Mouse (Mus musculus) testis, adult 2 months (tissue): Measurements from ENCODE around the gene Ivl. TPM values are rescaled to one million over a fixed set of nuclear protein-coding genes. Genes with fewer than 3 reads are reported as not detected.

Experiments used
- H3K27ac ChIP-seq: fragments of 200-500 bp; 2 replicates; pipeline ENCODE4 v1.5.1; 2012; ENCODE audit warnings: low read depth, low read length; ENCODE audit not compliant: control insufficient read depth, insufficient read depth
- H3K27me3 ChIP-seq: fragments of 200-500 bp; 2 replicates; pipeline ENCODE4 v1.6.1; 2012; ENCODE audit warnings: mild to moderate bottlenecking, low read length, moderate library complexity; ENCODE audit not compliant: control insufficient read depth, insufficient read depth
- H3K36me3 ChIP-seq: fragments of 200-500 bp; 2 replicates; pipeline ENCODE4 v1.6.1; 2012; ENCODE audit warnings: mild to moderate bottlenecking, low read length; ENCODE audit not compliant: control insufficient read depth, insufficient read depth
- H3K4me1 ChIP-seq: fragments of 200-500 bp; 2 replicates; pipeline ENCODE4 v1.6.1; 2012; ENCODE audit warnings: low read length; ENCODE audit not compliant: control insufficient read depth, insufficient read depth
- H3K4me3 ChIP-seq: fragments of 200-500 bp; 2 replicates; pipeline ENCODE4 v1.5.1; 2012; ENCODE audit warnings: low read depth, mild to moderate bottlenecking, low read length, moderate library complexity, mixed read lengths; ENCODE audit not compliant: control insufficient read depth
- CTCF ChIP-seq: fragments of 200-500 bp; IDR thresholded peaks from 2 replicates; pipeline ENCODE4 v1.5.1; 2012; ENCODE audit warnings: low read depth, mild to moderate bottlenecking, inconsistent platforms, low read length, moderate library complexity; ENCODE audit not compliant: control insufficient read depth, insufficient read depth, insufficient replicate concordance
- POLR2A ChIP-seq: fragments of 200-500 bp; IDR thresholded peaks from 2 replicates; pipeline ENCODE4 v1.6.1; 2012; ENCODE audit warnings: low read depth, mild to moderate bottlenecking, inconsistent platforms, low read length, moderate library complexity; ENCODE audit not compliant: control insufficient read depth
- polyA plus RNA-seq: library from polyadenylated mRNA; depleted of rRNA; stranded (reverse); fragments of >200 nt; gene quantifications from 2 replicates; pipeline ENCODE4 v1.2.3, GENCODE M21; 2012; rRNA removed

The Ivl gene
- polyA plus RNA-seq, 1 experiment, result 0.06 TPM

GRCm38 (mm10) chr3:92572514-92573155, 900 bp downstream of the Ivl start:
- Histone ChIP-seq H3K4me1 (no peaks in the 10 kb centered on the region), H3K27ac (no peak overlapping the region), H3K4me3 (no peak overlapping the region), H3K36me3 (no peaks in the 10 kb centered on the region), H3K27me3 (no peaks in the 10 kb centered on the region)
- TF ChIP-seq CTCF, result no peak
- TF ChIP-seq POLR2A, result no peak

- Histone ChIP-seq H3K4me3 (no peak overlapping the region), H3K36me3 (no peaks in the 10 kb centered on the region), H3K4me1 (no peaks in the 10 kb centered on the region), H3K27me3 (no peaks in the 10 kb centered on the region), H3K27ac (no peak overlapping the region)
- TF ChIP-seq POLR2A, result no peak
- TF ChIP-seq CTCF, result no peak
Measured at GRCm38 (mm10) chr3:92568752-92569151, 4.8 kb downstream of the Ivl start.

GRCm38 (mm10) chr3:92565418-92565817, 8.1 kb downstream of the Ivl start:
- H3K4me1 ChIP-seq, result no peaks in the 10 kb centered on the region
- no peak overlapping the region for H3K27ac ChIP-seq
- H3K27me3 ChIP-seq, result no peaks in the 10 kb centered on the region
- H3K4me3 ChIP-seq, result no peak overlapping the region
- no peak for TF ChIP-seq POLR2A
- TF ChIP-seq CTCF, result no peak
- H3K36me3 ChIP-seq, result no peaks in the 10 kb centered on the region

- Histone ChIP-seq H3K4me3 (no peak within 1 kb of the TSS), H3K36me3 (no peaks in the 10 kb centered on the region), H3K27me3 (no peaks in the 10 kb centered on the region), H3K4me1 (no peaks in the 10 kb centered on the region), H3K27ac (no peak within 1 kb of the TSS)
- TF ChIP-seq POLR2A, result no peak
- no peak for TF ChIP-seq CTCF
Measured at GRCm38 (mm10) chr3:92534411-92534810, 39.1 kb downstream of the Ivl start, which contains the start of gene 2310046K23Rik. TSS of gene 2310046K23Rik (minus strand) at chr3:92534511.

Other genes with a start within 250 kb of the Ivl start
- gene Sprr2d, start 234.6 kb downstream of the Ivl start, polyA plus RNA-seq, result not detected in 2 replicates
- gene Sprr2e, start 221.6 kb downstream of the Ivl start, polyA plus RNA-seq, result not detected in 2 replicates
- gene Sprr2f, start 208.5 kb downstream of the Ivl start, polyA plus RNA-seq, result not detected in 2 replicates
- gene Sprr2h, start 188.1 kb downstream of the Ivl start, polyA plus RNA-seq, result not detected in 2 replicates
- gene Sprr2i, start 165.7 kb downstream of the Ivl start, polyA plus RNA-seq, result not detected in 2 replicates
- gene Sprr2j-ps, start 155.7 kb downstream of the Ivl start, polyA plus RNA-seq, result not detected in 2 replicates
- 5.2 and 7.2 TPM in 2 replicates for gene Gm9774, start 144.3 kb downstream of the Ivl start, polyA plus RNA-seq
- gene Sprr2k, start 141.2 kb downstream of the Ivl start, polyA plus RNA-seq, result not detected in 2 replicates
- gene Sprr1b, start 134.9 kb downstream of the Ivl start, polyA plus RNA-seq, result not detected in 2 replicates
- not detected in 2 replicates for gene Sprr3, start 115.0 kb downstream of the Ivl start, polyA plus RNA-seq
- gene Sprr1a, start 87.8 kb downstream of the Ivl start, polyA plus RNA-seq, result 0.32 and 0.73 TPM in 2 replicates
- gene Sprr4, start 73.2 kb downstream of the Ivl start, polyA plus RNA-seq, result not detected in 2 replicates
- gene 2310046K23Rik, start 39.2 kb downstream of the Ivl start, polyA plus RNA-seq, result not detected in 2 replicates
- 4,177 and 4,558 TPM in 2 replicates for gene Smcp, start 15.3 kb upstream of the Ivl start, polyA plus RNA-seq
- 0.67 and 0.94 TPM in 2 replicates for gene 2210017I01Rik, start 33.8 kb upstream of the Ivl start, polyA plus RNA-seq
- gene Lce6a, start 47.9 kb upstream of the Ivl start, polyA plus RNA-seq, result 0.66 and 0.89 TPM in 2 replicates
- gene Lce1a1, start 74.6 kb upstream of the Ivl start, polyA plus RNA-seq, result not detected in 2 replicates
- gene Lce1b, start 83.2 kb upstream of the Ivl start, polyA plus RNA-seq, result not detected in 2 replicates
- gene Lce1a2, start 96.6 kb upstream of the Ivl start, polyA plus RNA-seq, result not detected in 2 replicates
- gene Lce1c, start 105.5 kb upstream of the Ivl start, polyA plus RNA-seq, result 0.42 and 0.85 TPM in 2 replicates
- gene Lce1d, start 113.5 kb upstream of the Ivl start, polyA plus RNA-seq, result not detected in 2 replicates
- not detected in 2 replicates for gene Lce1e, start 135.3 kb upstream of the Ivl start, polyA plus RNA-seq
- not detected in 2 replicates for gene Lce1f, start 146.6 kb upstream of the Ivl start, polyA plus RNA-seq
- not detected in 2 replicates for gene Gm38119, start 165.4 kb upstream of the Ivl start, polyA plus RNA-seq
- not detected in 2 replicates for gene Lce1g, start 178.6 kb upstream of the Ivl start, polyA plus RNA-seq
- gene Lce1h, start 191.3 kb upstream of the Ivl start, polyA plus RNA-seq, result not detected in 2 replicates
- gene Lce1i, start 205.2 kb upstream of the Ivl start, polyA plus RNA-seq, result not detected in 2 replicates
- not detected in 2 replicates for gene Lce1j, start 216.8 kb upstream of the Ivl start, polyA plus RNA-seq
- not detected in 2 replicates for gene Lce1k, start 234.2 kb upstream of the Ivl start, polyA plus RNA-seq